Mouse (Mus musculus): Measurements from ENCODE around the gene Nrarp. TPM values are rescaled to one million over a fixed set of nuclear protein-coding genes. Genes with fewer than 3 reads are reported as not detected.

The Nrarp gene
- total RNA-seq, 2 experiments from 2014 or later = 4.0 to 5.2 TPM

- no peak for TF ChIP-seq CTCF (IDR thresholded peaks at IDR 0.05)
- DNase-seq = no peak
- intact Hi-C loops (cut with DNase I) = no loop called here
- Histone ChIP-seq H3K27ac (peak overlapping the region; percentile 86), H3K4me3 (peak overlapping the region; percentile 60)
These were observed 3.5 kb upstream of the Nrarp start for GRCm38 (mm10) chr2:25177076-25177475.

DNA sequence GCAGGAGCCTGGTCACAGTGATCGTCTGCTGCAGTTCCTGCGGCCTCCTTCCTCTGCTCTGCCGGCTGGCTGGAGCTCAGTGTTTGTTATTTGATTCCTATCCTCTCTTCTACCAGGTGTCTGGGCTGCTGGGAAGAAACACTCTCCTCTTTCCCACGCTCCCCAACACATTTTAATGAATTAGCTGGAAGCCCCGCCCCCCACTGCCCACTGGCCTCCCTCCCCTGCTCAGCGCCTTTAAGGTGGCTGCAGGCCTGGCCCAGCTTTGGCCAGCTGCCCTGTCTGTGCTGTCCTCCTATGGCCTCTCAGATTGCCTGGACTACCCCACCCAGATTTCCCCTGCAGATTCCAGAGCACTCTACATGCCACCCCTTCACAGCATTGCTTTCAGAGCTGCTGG is 2.9 kb upstream of the Nrarp start:
- TF ChIP-seq CTCF (IDR thresholded peaks at IDR 0.05) = no peak
- peak overlapping the region; percentile 60 for H3K4me3 ChIP-seq
- peak overlapping the region; percentile 86 for H3K27ac ChIP-seq
- DNase-seq = peak; percentile 74
- intact Hi-C loops (cut with DNase I) = no loop called here

DNA sequence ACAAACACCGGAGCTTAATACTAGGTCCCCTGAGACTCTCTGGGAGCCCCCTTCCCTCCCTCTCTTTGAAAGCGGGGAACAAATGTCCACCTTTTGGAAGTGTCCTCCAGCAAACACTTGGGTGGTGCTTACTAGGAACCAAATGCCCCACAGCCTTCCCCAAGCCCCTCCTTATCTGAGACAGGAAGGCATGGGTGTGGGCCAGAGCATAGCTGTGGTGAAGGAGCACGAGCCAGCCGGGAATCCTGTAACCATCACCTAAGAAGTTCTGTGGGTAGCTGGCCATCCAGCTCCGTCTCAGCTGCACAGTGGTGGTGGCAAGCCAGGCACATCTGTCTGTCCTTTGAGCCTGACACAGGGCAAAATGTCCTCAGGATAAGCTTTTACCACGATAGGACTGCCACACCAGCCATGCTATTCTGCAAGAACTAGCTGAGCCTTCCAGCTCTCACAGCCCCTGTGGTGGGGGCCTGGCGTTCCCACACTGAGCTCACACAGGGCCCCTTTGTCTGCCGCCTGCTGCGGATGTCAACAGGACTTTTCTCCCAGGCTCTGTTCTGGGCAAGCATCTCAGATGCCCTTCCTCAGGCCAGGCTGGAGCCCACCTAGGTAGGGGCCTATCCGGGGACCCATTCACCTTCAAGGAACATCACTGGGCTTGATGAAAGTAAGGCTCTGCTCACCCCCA is 2.1 kb upstream of the Nrarp start:
- peak overlapping the region; percentile 86 for H3K27ac ChIP-seq
- intact Hi-C loops (cut with DNase I) = no loop called here
- DNase-seq = no peak
- H3K4me3 ChIP-seq = peak overlapping the region; percentile 52
- TF ChIP-seq CTCF (IDR thresholded peaks at IDR 0.05) = no peak

DNA sequence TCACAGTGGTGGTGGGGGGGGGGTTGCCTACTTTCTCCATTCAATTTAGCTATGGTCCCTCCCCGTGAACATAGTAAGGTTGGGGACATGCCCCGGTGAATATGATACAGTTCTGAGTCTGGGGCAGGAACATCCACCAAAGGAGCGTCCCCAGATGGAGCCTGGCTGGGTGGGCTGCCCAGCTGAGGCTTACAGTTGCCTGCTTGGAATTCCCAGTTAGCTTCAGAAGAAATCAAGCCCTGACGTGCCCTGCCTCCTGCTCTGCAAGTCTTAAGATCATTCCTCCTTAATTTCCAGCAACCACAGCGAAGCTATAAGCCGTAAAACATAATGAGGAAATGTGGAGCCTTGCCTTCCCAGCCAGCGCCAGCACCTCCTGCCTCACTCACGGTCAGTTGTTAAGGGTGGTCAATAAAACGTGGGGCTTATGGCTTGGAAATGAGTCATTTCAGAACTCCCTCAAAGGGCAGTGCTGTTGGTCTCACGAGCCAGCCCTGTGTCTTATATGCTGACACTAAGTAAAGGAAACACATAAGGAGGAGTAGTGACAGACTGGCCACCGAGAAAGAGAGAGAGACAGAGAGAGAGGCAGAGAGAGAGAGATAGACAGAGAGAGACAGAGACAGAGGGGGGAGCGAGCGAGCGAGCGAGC is 866 bp upstream of the Nrarp start:
- no peak for DNase-seq
- Histone ChIP-seq H3K4me3 (peak overlapping the region; percentile 81), H3K27ac (peak overlapping the region; percentile 86)
- no peak for TF ChIP-seq CTCF (IDR thresholded peaks at IDR 0.05)
- intact Hi-C loops (cut with DNase I) = no loop called here

- Histone ChIP-seq H3K4me3 (peak overlapping the region; percentile 81), H3K27ac (peak overlapping the region; percentile 86)
- intact Hi-C loops (cut with DNase I) = no loop called here
- peak; percentile 62 for DNase-seq
- peak; percentile 32 for TF ChIP-seq CTCF (IDR thresholded peaks at IDR 0.05)
These were observed 674 bp downstream of the Nrarp start for GRCm38 (mm10) chr2:25180973-25181890.

GRCm38 (mm10) chr2:25181891-25182397 is 1.4 kb downstream of the Nrarp start:
- DNase-seq = peak; percentile 13
- intact Hi-C loops (cut with DNase I) = no loop called here
- H3K4me3 ChIP-seq = peak overlapping the region; percentile 81
- TF ChIP-seq CTCF (IDR thresholded peaks at IDR 0.05) = no peak
- H3K27ac ChIP-seq = peak overlapping the region; percentile 86

DNA sequence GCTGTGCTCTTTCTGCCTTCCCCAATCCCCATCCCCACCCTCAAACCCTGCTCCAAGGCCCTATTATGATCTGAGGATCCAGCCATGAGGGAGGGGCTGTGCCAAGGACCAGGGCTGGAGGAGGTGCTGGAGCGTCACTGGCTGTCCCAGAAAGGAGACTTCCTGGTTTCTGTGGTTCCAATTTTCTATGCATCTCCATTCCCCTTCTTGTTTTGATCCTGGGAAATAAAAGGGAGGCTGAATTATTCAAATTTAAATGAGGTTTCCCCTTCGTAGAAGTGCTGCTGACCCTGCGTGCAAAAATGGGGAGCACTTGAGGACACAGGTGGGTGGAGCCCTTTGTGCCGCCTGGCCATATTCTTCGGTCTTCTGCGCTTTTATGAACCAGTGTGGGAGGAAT is 2.1 kb downstream of the Nrarp start:
- no peak for TF ChIP-seq CTCF (IDR thresholded peaks at IDR 0.05)
- intact Hi-C loops (cut with DNase I) = no loop called here
- peak; percentile 15 for DNase-seq
- peak overlapping the region; percentile 81 for H3K4me3 ChIP-seq
- peak overlapping the region; percentile 86 for H3K27ac ChIP-seq

DNA sequence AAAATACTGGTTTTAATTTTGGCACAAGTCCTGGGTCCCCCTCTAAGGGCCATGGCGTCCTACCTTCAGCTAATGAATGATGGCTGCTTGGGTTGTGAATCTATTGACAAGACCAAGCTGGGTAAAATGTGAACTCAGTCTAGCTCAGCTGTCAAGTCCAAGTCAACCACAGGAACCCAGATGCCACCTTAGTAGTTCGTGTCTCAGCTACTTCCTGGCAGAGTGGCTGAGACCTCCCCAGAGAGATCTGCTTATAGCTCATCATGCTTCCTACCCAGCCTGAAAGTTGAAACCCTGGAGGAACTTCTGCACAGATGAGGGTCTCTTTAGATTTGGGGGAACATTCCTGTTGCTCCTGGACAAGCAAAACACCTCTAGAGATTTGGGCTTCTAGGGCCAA is 2.8 kb downstream of the Nrarp start:
- TF ChIP-seq CTCF (IDR thresholded peaks at IDR 0.05) = no peak
- DNase-seq = peak; percentile 12
- H3K4me3 ChIP-seq = peak overlapping the region; percentile 81
- peak overlapping the region; percentile 86 for H3K27ac ChIP-seq
- intact Hi-C loops (cut with DNase I) = no loop called here

- TF ChIP-seq CTCF (IDR thresholded peaks at IDR 0.05) = no peak
- intact Hi-C loops (cut with DNase I) = loop anchor here (2.0 kb wide), 1 partner anchor 58 kb away; no protein-coding TSS in a partner anchor
- no peak for DNase-seq
- Histone ChIP-seq H3K4me3 (peak overlapping the region; percentile 81; the same call in 1 of the 2 replicates), H3K27ac (peak overlapping the region; percentile 79)
These were observed 3.9 kb downstream of the Nrarp start for GRCm38 (mm10) chr2:25184496-25184895.

DNA sequence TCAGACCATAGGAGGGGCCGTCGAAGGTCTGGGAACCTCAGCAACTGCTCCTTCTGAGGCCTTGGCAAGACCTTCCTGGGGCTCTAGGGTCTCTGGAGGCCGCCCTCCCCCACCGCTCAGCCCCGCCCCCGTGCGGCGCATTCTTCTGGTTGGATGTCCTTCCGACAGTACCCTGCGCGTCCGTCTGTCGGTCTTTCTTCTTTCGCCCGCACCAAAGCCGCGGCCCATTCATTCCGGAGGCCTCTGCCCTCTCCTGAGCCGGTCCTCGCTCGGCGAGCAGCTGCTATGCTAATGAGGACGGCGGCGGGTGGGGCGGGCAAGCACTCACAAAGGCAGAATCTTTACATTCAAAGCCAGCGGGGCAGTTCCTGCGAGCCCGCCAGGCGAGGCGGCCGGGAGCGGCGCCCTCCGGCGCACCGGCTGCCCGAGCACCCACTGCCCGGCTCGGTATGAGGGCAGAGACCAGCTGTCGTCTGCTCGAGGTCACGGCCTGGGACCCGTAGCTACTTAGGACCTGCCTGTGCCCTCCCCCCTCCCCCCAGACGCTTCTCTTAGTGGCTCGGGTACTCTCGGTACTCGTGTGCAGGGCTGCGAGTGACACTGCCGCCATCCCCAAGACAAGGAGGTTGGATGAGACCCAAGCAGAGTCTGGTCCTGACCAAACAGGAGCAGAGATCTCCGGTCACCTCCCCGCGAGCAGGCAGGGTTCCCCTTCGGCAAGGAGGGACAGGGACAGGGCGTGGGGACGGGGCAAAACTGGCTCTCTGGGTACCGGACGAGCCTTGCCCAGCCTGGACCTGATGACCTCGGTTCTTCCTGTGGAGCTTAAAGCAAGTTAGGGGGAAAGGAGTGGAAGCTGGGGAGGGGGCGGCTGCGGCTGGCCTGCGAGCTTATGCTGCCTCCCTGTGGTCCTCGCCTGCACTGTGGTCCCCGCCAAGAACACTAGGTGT is 5.3 kb downstream of the Nrarp start:
- peak overlapping the region; percentile 72 for H3K4me3 ChIP-seq
- intact Hi-C loops (cut with DNase I) = loop anchor here (2.0 kb wide), 1 partner anchor 59 kb away; no protein-coding TSS in a partner anchor
- peak overlapping the region; percentile 79 for H3K27ac ChIP-seq
- TF ChIP-seq CTCF (IDR thresholded peaks at IDR 0.05) = peak; percentile 50
- DNase-seq = peak; percentile 59

DNA sequence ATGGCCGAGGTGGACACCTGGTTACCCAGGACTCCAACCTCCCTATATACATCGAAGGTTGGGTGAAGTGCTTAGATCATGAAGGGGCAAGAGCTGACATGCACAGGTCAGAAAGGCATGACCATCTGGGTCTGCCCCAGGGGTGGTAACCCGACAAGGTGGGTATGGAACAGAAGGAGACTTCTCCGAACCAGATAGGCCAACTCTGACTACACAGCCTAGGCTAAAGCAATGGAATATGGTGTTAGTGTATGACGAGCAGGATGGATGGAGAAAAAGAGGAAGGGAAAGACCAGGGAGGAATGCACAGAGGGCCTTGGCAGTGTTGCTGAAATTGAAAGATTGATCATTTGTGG is 6.0 kb downstream of the Nrarp start:
- no peak for TF ChIP-seq CTCF (IDR thresholded peaks at IDR 0.05)
- H3K27ac ChIP-seq = peak overlapping the region; percentile 79; the same call in 1 of the 2 replicates
- no peak overlapping the region for H3K4me3 ChIP-seq
- no peak for DNase-seq
- intact Hi-C loops (cut with DNase I) = no loop called here
